Mouse (Mus musculus) hindbrain, embryonic 11.5 days (tissue): ENCODE data around the gene Tardbp. TPM values are rescaled to one million over a fixed set of nuclear protein-coding genes. Genes with fewer than 3 reads are reported as not detected.

ENCODE experiments used
- ATAC-seq: fragments of 200-750 bp; cut with Nextera tagmentation; 2 replicates; pipeline ENCODE4 v1.8.0; 2017; ENCODE audit warnings: mild to moderate bottlenecking, moderate TSS enrichment, moderate library complexity; ENCODE audit not compliant: low FRiP score
- DNase-seq: peaks from one replicate; pipeline ENCODE4 v3.0.0-alpha.2; 2015; ENCODE audit warnings: low spot score
- H3K27ac ChIP-seq: fragments of 300-500 bp; sonication (generic); 2 replicates; pipeline ENCODE4 v1.5.1; 2014; ENCODE audit warnings: mild to moderate bottlenecking, low read depth, low read length
- H3K27me3 ChIP-seq: fragments of 300-500 bp; sonication (generic); 2 replicates; pipeline ENCODE4 v1.6.1; 2014; ENCODE audit warnings: mild to moderate bottlenecking, low read length, moderate library complexity, mixed read lengths; ENCODE audit not compliant: control insufficient read depth, insufficient read depth
- H3K36me3 ChIP-seq: fragments of 300-500 bp; sonication (generic); 2 replicates; pipeline ENCODE4 v1.6.1; 2014; ENCODE audit warnings: mild to moderate bottlenecking, low read length, moderate library complexity, mixed read lengths; ENCODE audit not compliant: control insufficient read depth, insufficient read depth
- H3K4me1 ChIP-seq: fragments of 300-500 bp; sonication (generic); replicated peaks from 2 replicates; pipeline ENCODE4 v1.6.1; 2014; ENCODE audit warnings: low read length, mixed read lengths; ENCODE audit not compliant: control insufficient read depth, insufficient read depth
- H3K4me2 ChIP-seq: fragments of 300-500 bp; sonication (generic); replicated peaks from 2 replicates; pipeline ENCODE4 v1.6.1; 2014; ENCODE audit warnings: mild to moderate bottlenecking, low read depth, low read length
- H3K4me3 ChIP-seq: fragments of 300-500 bp; sonication (generic); 2 replicates; pipeline ENCODE4 v1.5.1; 2014; ENCODE audit warnings: low read depth, low read length
- H3K9ac ChIP-seq: fragments of 300-500 bp; sonication (generic); 2 replicates; pipeline ENCODE4 v1.6.1; 2014; ENCODE audit warnings: low read depth, low read length
- H3K9me3 ChIP-seq: fragments of 300-500 bp; sonication (generic); 2 replicates; pipeline ENCODE4 v1.6.1; 2016; ENCODE audit warnings: low read length; ENCODE audit not compliant: control insufficient read depth
- WGBS: fragments of 180-500 bp; shearing (Covaris S2); extraction: QIAGEN DNeasy Blood & Tissue Kit; methylation state at CpG from one replicate; pipeline ENCODE4 v1.1.7; 2014; 5-methylcytosine and 5-hydroxymethylcytosine counted together
- polyA plus RNA-seq: library from polyadenylated mRNA; unstranded; fragments of >200 nt; fragmentation: Nextera tagmentation; extraction: Ambion mirVana; gene quantifications from 2 replicates; pipeline ENCODE4 v1.2.1, GENCODE M21; 2014

Tardbp gene
- polyA plus RNA-seq, 1 experiment from 2014 or later: 199 TPM

DNA sequence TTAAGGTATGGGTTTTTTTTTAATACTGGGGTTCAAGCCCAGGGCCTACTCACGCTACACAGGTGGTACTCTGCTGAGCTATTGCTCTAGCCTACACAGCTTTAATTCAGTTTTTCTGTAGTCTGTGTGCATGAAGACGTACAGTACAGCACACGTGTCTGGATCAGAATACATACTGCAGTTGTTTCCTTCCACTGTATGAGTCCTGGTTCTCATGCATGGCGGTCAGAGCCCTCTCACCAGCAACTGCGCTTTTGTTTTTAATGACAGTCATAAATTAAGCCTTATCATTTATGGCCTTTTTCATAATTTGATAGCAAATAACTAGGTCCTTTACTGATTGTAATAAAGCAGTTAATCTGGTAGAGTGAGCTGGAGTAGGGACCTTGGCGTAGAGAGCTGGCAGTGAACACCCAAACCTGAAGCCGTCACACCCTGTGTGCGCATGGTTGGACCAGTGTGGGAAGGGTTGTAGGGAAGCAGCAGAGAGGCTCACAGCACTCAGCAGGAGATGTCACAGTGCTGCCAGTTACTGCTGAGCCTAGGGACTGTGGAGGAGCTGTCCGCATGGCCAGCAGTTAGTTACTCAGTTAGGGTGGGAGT, 56.0 kb downstream of the Tardbp start:
- ATAC-seq (no peak), DNase-seq (no peak)
- Histone ChIP-seq H3K27ac (no peak overlapping the region), H3K27me3 (no peaks in the 10 kb centered on the region), H3K36me3 (peaks cover 39% of the 10 kb centered on the region), H3K4me2 (no peak overlapping the region), H3K9ac (no peak overlapping the region), H3K4me3 (no peak overlapping the region), H3K9me3 (no peaks in the 10 kb centered on the region), H3K4me1 (no peaks in the 10 kb centered on the region)
- 97% methylated on average over 9 of the region's 9 CpGs for WGBS

DNA sequence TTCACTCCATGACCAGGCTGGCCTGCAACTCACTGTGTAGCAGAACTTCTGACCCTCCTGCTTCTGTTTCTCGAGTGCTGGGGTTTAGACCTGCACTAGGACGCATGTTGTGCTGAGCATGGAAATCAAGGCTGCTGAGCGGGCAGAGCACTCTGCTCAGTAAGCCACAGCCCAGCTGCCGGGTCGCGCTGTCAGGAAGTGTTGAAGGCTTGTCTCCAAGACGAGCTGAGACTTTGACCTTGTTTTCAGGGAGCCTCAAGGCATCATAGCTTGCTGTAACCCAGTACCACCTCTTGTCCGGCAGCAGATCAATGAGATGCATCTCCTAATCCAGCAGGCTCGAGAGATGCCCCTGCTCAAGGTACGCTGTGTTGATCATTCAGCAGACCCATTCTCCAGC, 56.7 kb downstream of the Tardbp start:
- ATAC-seq (no peak), DNase-seq (no peak)
- Histone ChIP-seq H3K27me3 (no peaks in the 10 kb centered on the region), H3K4me3 (no peak overlapping the region), H3K9ac (no peak overlapping the region), H3K4me2 (no peak overlapping the region), H3K36me3 (peaks cover 39% of the 10 kb centered on the region), H3K4me1 (no peaks in the 10 kb centered on the region), H3K9me3 (no peaks in the 10 kb centered on the region), H3K27ac (no peak overlapping the region)
- 93% methylated on average over 10 of the region's 10 CpGs for WGBS

DNA sequence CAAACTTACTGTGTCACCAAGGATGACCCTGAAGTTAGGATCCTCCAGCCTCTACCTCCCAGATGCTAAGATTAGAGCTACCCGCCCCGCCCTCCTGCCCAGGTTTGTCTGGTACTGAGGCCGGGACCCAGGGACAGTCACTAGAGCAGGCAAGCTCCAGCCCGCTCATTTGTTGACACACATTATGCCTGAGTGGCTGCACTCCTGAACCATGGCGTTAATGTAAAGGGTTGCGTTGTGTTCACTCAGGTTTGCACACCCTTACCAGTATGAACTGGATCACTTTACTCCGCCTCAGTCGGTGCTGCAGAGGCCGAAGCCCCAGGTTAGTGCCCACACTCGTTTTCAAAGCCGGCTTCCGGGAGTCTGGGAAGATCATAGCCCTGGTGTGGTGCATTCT, 63.2 kb downstream of the Tardbp start:
- H3K4me3 ChIP-seq: no peak overlapping the region
- H3K4me1 ChIP-seq: no peaks in the 10 kb centered on the region
- no peak overlapping the region for H3K4me2 ChIP-seq
- H3K36me3 ChIP-seq: peaks cover 49% of the 10 kb centered on the region
- WGBS: 97% methylated on average over 12 of the region's 12 CpGs
- DNase-seq (no peak), ATAC-seq (no peak)
- no peaks in the 10 kb centered on the region for H3K27me3 ChIP-seq
- H3K27ac ChIP-seq: no peak overlapping the region
- H3K9ac ChIP-seq: no peak overlapping the region
- no peaks in the 10 kb centered on the region for H3K9me3 ChIP-seq

DNA sequence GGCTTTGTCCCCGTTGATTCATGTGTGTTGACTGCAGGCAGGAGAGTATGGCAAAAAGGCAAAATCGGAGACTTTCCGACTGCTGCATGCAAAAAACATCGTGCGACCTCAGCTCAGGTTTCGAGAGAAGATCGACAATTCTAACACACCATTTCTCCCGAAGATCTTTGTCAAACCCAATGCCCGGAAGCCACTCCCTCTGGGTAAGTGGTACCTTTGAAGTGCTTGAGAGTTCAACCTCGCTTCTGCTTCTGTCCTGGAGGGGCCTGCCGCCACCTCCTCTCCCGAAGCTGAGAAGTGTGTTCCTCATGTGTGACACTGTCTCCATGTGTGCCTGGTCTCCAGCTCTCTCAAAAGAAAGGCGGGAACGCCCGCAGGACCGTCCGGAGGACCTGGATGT, 64.1 kb downstream of the Tardbp start:
- no peak for DNase-seq
- Histone ChIP-seq H3K9ac (no peak overlapping the region), H3K36me3 (peaks cover 49% of the 10 kb centered on the region), H3K4me3 (no peak overlapping the region), H3K9me3 (no peaks in the 10 kb centered on the region), H3K4me2 (no peak overlapping the region), H3K27ac (no peak overlapping the region), H3K4me1 (no peaks in the 10 kb centered on the region), H3K27me3 (no peaks in the 10 kb centered on the region)
- ATAC-seq: no peak
- WGBS: 92% methylated on average over 17 of the region's 17 CpGs

Other genes with a start within 250 kb of the Tardbp start
- 14.4 and 14.6 TPM in 2 replicates for gene Ubiad1, start 182.2 kb downstream of the Tardbp start, polyA plus RNA-seq
- 28.0 and 33.0 TPM in 2 replicates for gene Mtor, start 178.4 kb downstream of the Tardbp start, polyA plus RNA-seq
- gene Angptl7, start 126.6 kb downstream of the Tardbp start, polyA plus RNA-seq: 0.28 and 0.33 TPM in 2 replicates
- gene Exosc10, start 68.6 kb downstream of the Tardbp start, polyA plus RNA-seq: 93.9 and 106 TPM in 2 replicates
- gene Srm, start 35.5 kb downstream of the Tardbp start, polyA plus RNA-seq: 156 and 160 TPM in 2 replicates
- 0.15 and 0.25 TPM in 2 replicates for gene Masp2, start 24.5 kb downstream of the Tardbp start, polyA plus RNA-seq
- gene Gm572, start 16.3 kb upstream of the Tardbp start, polyA plus RNA-seq: not detected in 2 replicates
- 6.4 and 7.8 TPM in 2 replicates for gene Casz1, start 177.4 kb upstream of the Tardbp start, polyA plus RNA-seq